Mouse (Mus musculus): Measurements from ENCODE around the gene Ifit3. TPM values are rescaled to one million over a fixed set of nuclear protein-coding genes. Genes with fewer than 3 reads are reported as not detected.
"Not testable (repeated sequence)": the region's sequence is repeated elsewhere in the genome, so short reads cannot be mapped to it uniquely, and the experiment has no call there.

Ifit3 gene
- 1 to 10 TPM; 3.7 to 4.4 TPM for total RNA-seq (2021)
- polyA plus RNA-seq (2012; rRNA removed) = 2.9 and 7.6 TPM in 2 replicates
- long read RNA-seq, transcript Ifit3-201 (2 exons, 1,745 nt) = major isoform, 8 of 9 reads
- long read RNA-seq, partial matches to known transcripts = 0 of 9 reads
- long read RNA-seq, other reads (novel, unspliced or antisense) = 1 of 9 reads

DNA sequence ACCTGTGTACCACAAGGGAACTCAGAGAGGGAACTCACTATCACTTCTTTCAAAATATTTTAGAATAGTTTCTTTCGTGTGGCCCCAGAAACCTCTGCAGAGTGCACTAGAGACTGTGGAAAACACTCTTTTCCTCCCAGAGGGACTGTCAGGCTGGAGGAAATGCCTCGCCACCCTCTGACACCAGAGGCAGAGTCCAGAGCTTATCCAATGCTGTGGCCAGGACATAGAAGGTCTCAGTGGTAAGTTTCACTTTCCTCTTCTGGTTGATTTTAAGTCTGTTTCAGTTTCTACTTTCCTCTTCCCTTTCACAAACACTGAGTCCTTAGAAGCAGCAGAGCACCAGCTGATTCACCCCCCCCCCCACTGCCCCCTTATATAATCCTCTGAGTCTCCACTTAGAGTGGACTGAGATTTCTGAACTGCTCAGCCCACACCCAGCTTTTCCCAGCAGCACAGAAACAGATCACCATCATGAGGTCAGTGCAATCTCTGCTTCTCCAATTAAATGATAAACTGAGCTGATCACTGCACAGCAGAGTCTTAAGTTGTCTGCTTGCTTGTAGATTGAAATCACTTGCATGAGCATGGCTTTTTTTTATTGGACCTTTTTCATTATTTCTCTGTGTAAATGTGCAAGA, at the start of gene Ifit3:
Gene Ifit3, plus strand, starts transcription at position 406 of the 641 bp plus-strand sequence.
- not testable (repeated sequence) for H3K79me2 ChIP-seq (replicated peaks; ENCODE audit: control insufficient read depth, insufficient read depth, low read length); H3K27me3 ChIP-seq (ENCODE audit: control insufficient read depth, insufficient read depth, low read length); H3K36me3 ChIP-seq (ENCODE audit: control insufficient read depth, insufficient read depth, low read length); H3K4me1 ChIP-seq (ENCODE audit: control insufficient read depth, insufficient read depth, low read length)
- H3K4me3 ChIP-seq = peak within 1 kb of the TSS; percentile 10; the same call in 1 of the 2 replicates
- intact Hi-C loops (cut with DNase I) = loop anchor here (2.0 kb wide), 1 partner anchor 30 kb away; no protein-coding TSS in a partner anchor
- TF ChIP-seq POLR2A (IDR thresholded peaks at IDR 0.05; ENCODE audit: insufficient read depth, low read depth, low read length) (peak; percentile 20; the same call in 1 of the 2 replicates), CTCF (IDR thresholded peaks at IDR 0.05) (peak; percentile 6; the same call in 1 of the 2 replicates)
- peak within 1 kb of the TSS; percentile 70 for H3K27ac ChIP-seq
- WGBS = 18% methylated on average over 2 of the region's 2 CpGs
- peak within 1 kb of the TSS; percentile 77 for H3K9ac ChIP-seq (ENCODE audit: low read depth, low read length)
- DNase-seq = peak; percentile 55 to 66

DNA sequence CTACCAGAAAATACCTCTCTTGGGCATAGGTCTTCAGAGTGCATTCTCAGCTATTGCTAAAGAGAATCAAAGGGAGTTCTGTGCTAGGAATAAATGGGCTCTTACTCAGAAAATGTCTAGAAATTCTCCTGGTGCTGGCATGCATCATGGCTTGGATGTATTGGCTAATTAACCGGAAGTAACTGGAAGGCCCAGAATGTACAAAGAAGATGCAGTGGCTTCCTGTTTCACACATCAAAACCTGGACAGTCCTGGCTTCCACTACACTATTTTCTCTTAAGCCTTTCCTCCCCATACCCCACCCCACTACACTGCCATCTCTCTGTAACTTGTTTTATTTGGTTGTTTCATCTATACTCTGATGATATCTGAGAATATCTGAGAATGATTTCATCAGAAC, 43.9 kb upstream of the Ifit3 start:
- TF ChIP-seq EP300 (IDR thresholded peaks at IDR 0.05; ENCODE audit: insufficient read depth, low read depth, low read length) (no peak), CTCF (IDR thresholded peaks at IDR 0.05) (no peak), POLR2A (IDR thresholded peaks at IDR 0.05; ENCODE audit: insufficient read depth, low read depth, low read length) (no peak)
- Histone ChIP-seq H3K36me3 (ENCODE audit: control insufficient read depth, insufficient read depth, low read length) (no peaks in the 10 kb centered on the region), H3K27ac (no peak overlapping the region), H3K4me3 (no peak overlapping the region), H3K79me2 (replicated peaks; ENCODE audit: control insufficient read depth, insufficient read depth, low read length) (no peaks in the 10 kb centered on the region), H3K27me3 (ENCODE audit: control insufficient read depth, insufficient read depth, low read length) (no peaks in the 10 kb centered on the region), H3K9ac (ENCODE audit: low read depth, low read length) (no peak overlapping the region), H3K4me1 (ENCODE audit: control insufficient read depth, insufficient read depth, low read length) (no peaks in the 10 kb centered on the region)
- WGBS = 55% methylated on average over 1 of the region's 1 CpGs
- DNase-seq = no peak
- intact Hi-C loops (cut with DNase I) = no loop called here

DNA sequence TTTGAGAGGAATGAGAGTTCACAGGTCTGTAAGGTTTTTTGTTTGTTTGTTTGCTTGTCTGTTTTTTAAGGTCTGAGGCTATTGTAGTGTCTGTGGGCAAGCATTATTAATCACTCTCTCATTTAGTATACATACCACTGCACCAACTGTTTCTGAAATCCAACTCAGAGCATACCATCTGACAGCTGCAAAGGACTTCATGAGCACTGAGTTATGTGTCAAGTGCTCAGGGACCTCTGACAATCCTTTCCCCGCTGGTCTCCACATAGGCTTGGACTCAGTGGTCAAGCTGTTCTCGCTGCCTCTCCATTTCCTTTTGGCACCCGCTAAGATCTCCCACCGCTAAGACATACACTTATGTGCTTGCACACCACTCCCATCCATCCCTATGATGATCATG, 37.1 kb upstream of the Ifit3 start:
- no peak for TF ChIP-seq EP300 (IDR thresholded peaks at IDR 0.05; ENCODE audit: insufficient read depth, low read depth, low read length)
- TF ChIP-seq POLR2A (IDR thresholded peaks at IDR 0.05; ENCODE audit: insufficient read depth, low read depth, low read length) = no peak
- no peak for TF ChIP-seq CTCF (IDR thresholded peaks at IDR 0.05)
- intact Hi-C loops (cut with DNase I) = loop anchor here (5.0 to 10.0 kb wide), 2 partner anchors 209 to 229 kb away; no protein-coding TSS in a partner anchor

DNA sequence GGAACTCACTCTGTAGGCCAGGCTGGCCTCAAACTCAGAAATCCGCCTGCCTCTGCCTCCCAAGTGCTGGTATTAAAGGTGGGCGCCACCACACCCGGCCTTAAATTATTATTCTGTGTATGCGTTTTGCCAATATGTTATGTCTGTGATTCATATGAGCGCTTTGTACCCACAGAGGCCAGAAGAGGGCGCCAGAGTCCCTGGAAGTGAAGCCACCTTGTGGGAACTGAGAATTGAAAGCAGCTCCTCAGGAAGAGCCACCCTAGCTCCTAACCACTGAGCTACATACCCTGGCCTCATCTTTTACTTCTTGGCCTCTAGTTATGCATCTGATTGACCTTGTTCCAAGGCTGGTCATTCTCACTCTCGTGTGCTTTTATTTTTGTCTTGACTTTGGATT, 35.4 kb upstream of the Ifit3 start:
- Histone ChIP-seq H3K27me3 (ENCODE audit: control insufficient read depth, insufficient read depth, low read length) (no peaks in the 10 kb centered on the region), H3K27ac (no peak overlapping the region), H3K79me2 (replicated peaks; ENCODE audit: control insufficient read depth, insufficient read depth, low read length) (no peaks in the 10 kb centered on the region), H3K9ac (ENCODE audit: low read depth, low read length) (no peak overlapping the region), H3K4me1 (ENCODE audit: control insufficient read depth, insufficient read depth, low read length) (peaks cover 3% of the 10 kb centered on the region), H3K4me3 (no peak overlapping the region), H3K36me3 (ENCODE audit: control insufficient read depth, insufficient read depth, low read length) (peaks cover 11% of the 10 kb centered on the region)
- TF ChIP-seq POLR2A (IDR thresholded peaks at IDR 0.05; ENCODE audit: insufficient read depth, low read depth, low read length) (no peak), EP300 (IDR thresholded peaks at IDR 0.05; ENCODE audit: insufficient read depth, low read depth, low read length) (peak; percentile 81), CTCF (IDR thresholded peaks at IDR 0.05) (peak; percentile 91)
- peak; percentile 82 to 89 for DNase-seq
- intact Hi-C loops (cut with DNase I) = loop anchor here (1.0 to 10.0 kb wide), 4 partner anchors 47 to 227 kb away; no protein-coding TSS in a partner anchor
- 35% methylated on average over 7 of the region's 7 CpGs for WGBS

More for the DNA sequence above, 37.1 kb upstream of the Ifit3 start:
- 90% methylated on average over 4 of the region's 4 CpGs for WGBS
- H3K27me3 ChIP-seq (ENCODE audit: control insufficient read depth, insufficient read depth, low read length) = no peaks in the 10 kb centered on the region
- H3K4me3 ChIP-seq = no peak overlapping the region
- H3K79me2 ChIP-seq (replicated peaks; ENCODE audit: control insufficient read depth, insufficient read depth, low read length) = no peaks in the 10 kb centered on the region
- DNase-seq = no peak
- H3K9ac ChIP-seq (ENCODE audit: low read depth, low read length) = no peak overlapping the region
- no peaks in the 10 kb centered on the region for H3K4me1 ChIP-seq (ENCODE audit: control insufficient read depth, insufficient read depth, low read length)
- H3K27ac ChIP-seq = no peak overlapping the region
- H3K36me3 ChIP-seq (ENCODE audit: control insufficient read depth, insufficient read depth, low read length) = no peaks in the 10 kb centered on the region

DNA sequence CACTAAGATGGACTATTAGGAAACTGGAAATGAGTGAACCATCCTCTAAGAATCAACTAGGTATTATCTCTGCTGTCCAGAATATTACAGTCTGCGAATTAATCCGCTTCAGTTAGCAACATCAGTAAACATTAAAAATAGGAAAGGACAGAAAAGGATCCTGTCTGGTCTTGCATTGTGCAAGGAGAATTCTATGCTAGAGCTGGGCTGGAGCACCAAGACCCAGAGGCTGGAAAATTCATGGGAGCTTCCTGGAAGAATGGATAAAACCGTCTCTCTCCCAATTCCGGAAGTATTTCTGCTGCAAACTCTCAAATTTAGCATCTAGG, 33.2 kb upstream of the Ifit3 start:
- peaks cover 14% of the 10 kb centered on the region for H3K36me3 ChIP-seq (ENCODE audit: control insufficient read depth, insufficient read depth, low read length)
- peak overlapping the region; percentile 44; the same call in 1 of the 2 replicates for H3K4me3 ChIP-seq
- no peaks in the 10 kb centered on the region for H3K79me2 ChIP-seq (replicated peaks; ENCODE audit: control insufficient read depth, insufficient read depth, low read length)
- no peak overlapping the region for H3K9ac ChIP-seq (ENCODE audit: low read depth, low read length)
- peak overlapping the region; percentile 62 for H3K27ac ChIP-seq
- H3K4me1 ChIP-seq (ENCODE audit: control insufficient read depth, insufficient read depth, low read length) = peaks cover 7% of the 10 kb centered on the region
- no peaks in the 10 kb centered on the region for H3K27me3 ChIP-seq (ENCODE audit: control insufficient read depth, insufficient read depth, low read length)
- intact Hi-C loops (cut with DNase I) = loop anchor here (2.0 to 5.0 kb wide), 4 partner anchors 23 to 307 kb away; partner anchors contain the start of genes Ifit3b and Lipa
- TF ChIP-seq CTCF (IDR thresholded peaks at IDR 0.05) = no peak
- no peak for TF ChIP-seq POLR2A (IDR thresholded peaks at IDR 0.05; ENCODE audit: insufficient read depth, low read depth, low read length)
- TF ChIP-seq EP300 (IDR thresholded peaks at IDR 0.05; ENCODE audit: insufficient read depth, low read depth, low read length) = no peak
- 25% methylated on average over 4 of the region's 4 CpGs for WGBS
- DNase-seq = no peak

Measured in heart, adult 2 months (tissue).